Mouse (Mus musculus) neural tube, embryonic 13.5 days (tissue): ENCODE measurements at regions not wholly inside any gene's neighbourhood (a gene's known extent, or its start where the extent isn't known, plus 50 kb on each side); places are given as distances from the start of the nearest gene placed in this dataset.

Experiments used
- ATAC-seq: fragments of 200-750 bp; cut with Nextera tagmentation; 2 replicates; pipeline ENCODE4 v1.8.0; 2017; ENCODE audit warnings: low read depth, mild to moderate bottlenecking, moderate TSS enrichment, moderate library complexity
- H3K27ac ChIP-seq: fragments of 300-500 bp; sonication (generic); replicated peaks from 2 replicates; pipeline ENCODE4 v1.5.1; 2015; ENCODE audit warnings: moderate library complexity, mild to moderate bottlenecking, inconsistent platforms
- H3K27me3 ChIP-seq: fragments of 300-500 bp; sonication (generic); 2 replicates; pipeline ENCODE4 v1.6.1; 2015; ENCODE audit warnings: mild to moderate bottlenecking, inconsistent platforms
- H3K36me3 ChIP-seq: fragments of 300-500 bp; sonication (generic); 2 replicates; pipeline ENCODE4 v1.6.1; 2015; ENCODE audit warnings: mild to moderate bottlenecking, inconsistent platforms
- H3K4me1 ChIP-seq: fragments of 300-500 bp; sonication (generic); replicated peaks from 2 replicates; pipeline ENCODE4 v1.6.1; 2015; ENCODE audit warnings: inconsistent platforms
- H3K4me2 ChIP-seq: fragments of 300-500 bp; sonication (generic); 2 replicates; pipeline ENCODE4 v1.6.1; 2015; ENCODE audit warnings: inconsistent platforms, mild to moderate bottlenecking, moderate library complexity
- H3K4me3 ChIP-seq: fragments of 300-500 bp; sonication (generic); 2 replicates; pipeline ENCODE4 v1.5.1; 2015; ENCODE audit warnings: mild to moderate bottlenecking, inconsistent platforms
- H3K9ac ChIP-seq: fragments of 300-500 bp; sonication (generic); 2 replicates; pipeline ENCODE4 v1.6.1; 2015; ENCODE audit warnings: moderate library complexity, mild to moderate bottlenecking, inconsistent platforms
- H3K9me3 ChIP-seq: fragments of 300-500 bp; sonication (generic); 2 replicates; pipeline ENCODE4 v1.6.1; 2016; ENCODE audit warnings: inconsistent platforms
- WGBS: fragments of 180-500 bp; shearing (Covaris S2); methylation state at CpG from one replicate; pipeline ENCODE4 v1.1.7; 2015; 5-methylcytosine and 5-hydroxymethylcytosine counted together

DNA sequence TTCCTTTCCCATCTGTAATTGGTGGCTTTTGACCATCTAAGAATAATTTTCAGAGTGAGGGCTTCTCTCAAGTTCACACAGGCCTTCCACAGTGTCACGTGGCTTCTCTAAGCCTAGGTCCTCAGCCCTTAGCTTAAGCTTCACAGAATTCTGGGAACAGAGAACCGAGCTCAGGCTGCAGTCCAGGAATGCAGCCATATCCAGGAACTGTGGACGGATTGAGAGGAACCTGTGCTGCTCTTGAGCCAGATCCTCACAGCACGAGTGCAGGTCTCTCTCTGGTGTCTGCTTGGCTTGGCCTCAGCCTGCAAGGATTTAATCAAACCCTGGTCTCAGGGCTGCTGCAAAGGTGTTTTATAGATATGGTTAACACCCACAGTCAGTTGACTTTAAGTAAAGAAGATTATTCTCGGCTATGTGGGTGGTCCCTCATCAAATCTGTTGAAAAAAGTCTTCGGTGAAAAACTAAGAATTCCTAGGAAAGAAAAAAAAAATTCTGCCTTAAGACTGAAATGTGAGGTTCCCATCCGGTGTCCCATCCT, 127.8 kb downstream of the Mis18a start:
- WGBS = 84% methylated on average over 7 of the region's 7 CpGs
- H3K27ac ChIP-seq = no peak overlapping the region
- ATAC-seq = no peak
- no peak overlapping the region for H3K9ac ChIP-seq
- no peaks in the 10 kb centered on the region for H3K4me1 ChIP-seq
- no peak overlapping the region for H3K4me2 ChIP-seq
- no peak overlapping the region for H3K4me3 ChIP-seq
- no peaks in the 10 kb centered on the region for H3K36me3 ChIP-seq
- no peaks in the 10 kb centered on the region for H3K27me3 ChIP-seq
- H3K9me3 ChIP-seq = peaks cover 12% of the 10 kb centered on the region

DNA sequence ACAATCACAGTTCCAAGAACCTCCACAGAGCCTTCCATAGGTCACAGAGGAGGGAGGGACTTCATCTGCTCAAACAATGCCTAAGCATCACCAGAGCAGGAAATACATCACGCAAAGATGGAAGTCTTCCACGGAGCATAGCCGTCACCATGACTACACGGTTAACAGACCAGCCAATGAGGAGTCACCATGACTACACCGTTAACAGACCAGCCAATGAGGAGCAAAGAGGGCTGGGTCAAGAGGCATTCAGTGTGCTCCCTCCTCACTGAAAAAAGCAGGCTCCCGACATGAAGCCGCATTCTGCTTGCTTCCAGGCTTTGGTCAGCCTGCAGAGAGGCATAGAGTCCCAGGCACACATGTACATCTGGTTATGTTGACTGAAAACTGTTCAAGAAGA, 128.5 kb downstream of the Mis18a start:
- WGBS = 80% methylated on average over 7 of the region's 7 CpGs
- Histone ChIP-seq H3K4me3 (no peak overlapping the region), H3K27me3 (no peaks in the 10 kb centered on the region), H3K9ac (no peak overlapping the region), H3K4me2 (no peak overlapping the region), H3K9me3 (peaks cover 12% of the 10 kb centered on the region), H3K36me3 (no peaks in the 10 kb centered on the region), H3K27ac (no peak overlapping the region), H3K4me1 (no peaks in the 10 kb centered on the region)
- ATAC-seq = no peak

DNA sequence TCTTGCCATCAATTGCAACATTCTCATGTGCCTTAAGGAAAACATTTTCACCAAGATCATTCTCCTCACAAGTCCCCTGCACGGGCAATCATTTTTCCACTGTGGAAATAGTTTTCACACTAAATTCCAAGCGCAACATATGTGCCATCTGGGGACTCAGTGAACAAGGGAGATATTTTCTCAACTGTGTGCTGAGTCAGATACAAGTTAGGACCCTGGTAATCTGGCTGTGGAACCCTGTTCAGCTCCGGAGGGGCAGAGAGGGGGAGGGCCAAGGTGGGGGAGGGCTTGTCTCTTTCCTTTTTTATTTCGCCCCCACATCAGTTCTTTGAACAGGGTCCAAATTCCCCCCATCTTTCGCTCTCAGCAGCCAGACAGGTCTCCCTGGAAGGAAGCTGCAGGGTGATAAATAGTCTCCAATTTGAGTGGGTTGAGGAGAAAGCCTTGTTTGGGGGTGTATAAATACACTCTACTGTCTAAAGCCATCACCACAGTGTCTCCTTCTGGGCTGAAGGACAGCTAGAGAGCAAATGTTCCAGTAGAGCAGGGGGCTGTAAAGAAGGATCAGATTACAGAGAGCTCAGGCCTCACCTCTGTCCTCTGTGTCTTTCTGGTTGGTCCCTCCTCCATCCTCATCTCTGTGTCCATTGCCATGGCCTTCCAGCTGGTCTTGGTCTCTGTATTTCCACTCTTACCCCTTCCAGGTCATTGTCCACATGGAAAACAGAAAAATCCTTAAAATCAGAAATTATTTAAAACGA, 134.3 kb downstream of the Mis18a start:
- H3K9ac ChIP-seq = no peak overlapping the region
- H3K9me3 ChIP-seq = peaks cover 10% of the 10 kb centered on the region

DNA sequence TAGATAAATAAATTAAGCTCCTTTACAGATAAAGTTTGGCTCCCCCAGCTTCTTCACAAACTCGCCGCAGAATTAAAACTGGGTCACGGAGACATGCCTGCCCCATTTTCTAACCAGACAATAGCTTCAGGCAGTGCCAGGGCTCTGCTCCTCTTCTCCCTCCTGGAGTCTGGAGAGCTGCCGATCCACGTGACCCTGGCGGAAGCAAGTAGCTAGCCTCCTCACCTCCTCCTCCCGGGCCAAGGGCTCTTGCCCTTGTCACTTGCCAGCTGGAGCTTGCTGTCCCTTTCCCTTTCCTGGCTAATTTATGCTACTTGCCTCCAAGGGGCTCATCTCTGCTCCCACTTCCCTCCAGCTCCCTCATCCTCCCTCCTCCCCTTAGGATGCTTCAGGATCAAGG, 142.0 kb downstream of the Mis18a start:
- WGBS = 85% methylated on average over 7 of the region's 7 CpGs
- Histone ChIP-seq H3K4me1 (no peaks in the 10 kb centered on the region), H3K9ac (no peak overlapping the region), H3K27ac (no peak overlapping the region), H3K36me3 (no peaks in the 10 kb centered on the region), H3K4me2 (no peak overlapping the region), H3K27me3 (no peaks in the 10 kb centered on the region), H3K4me3 (no peak overlapping the region), H3K9me3 (peaks cover 24% of the 10 kb centered on the region)
- no peak for ATAC-seq

More for the DNA sequence above, 134.3 kb downstream of the Mis18a start:
- 74% methylated on average over 6 of the region's 6 CpGs for WGBS
- ATAC-seq = no peak
- H3K4me1 ChIP-seq = no peaks in the 10 kb centered on the region
- no peak overlapping the region for H3K27ac ChIP-seq
- H3K27me3 ChIP-seq = no peaks in the 10 kb centered on the region
- no peak overlapping the region for H3K4me2 ChIP-seq
- no peak overlapping the region for H3K4me3 ChIP-seq
- no peaks in the 10 kb centered on the region for H3K36me3 ChIP-seq

DNA sequence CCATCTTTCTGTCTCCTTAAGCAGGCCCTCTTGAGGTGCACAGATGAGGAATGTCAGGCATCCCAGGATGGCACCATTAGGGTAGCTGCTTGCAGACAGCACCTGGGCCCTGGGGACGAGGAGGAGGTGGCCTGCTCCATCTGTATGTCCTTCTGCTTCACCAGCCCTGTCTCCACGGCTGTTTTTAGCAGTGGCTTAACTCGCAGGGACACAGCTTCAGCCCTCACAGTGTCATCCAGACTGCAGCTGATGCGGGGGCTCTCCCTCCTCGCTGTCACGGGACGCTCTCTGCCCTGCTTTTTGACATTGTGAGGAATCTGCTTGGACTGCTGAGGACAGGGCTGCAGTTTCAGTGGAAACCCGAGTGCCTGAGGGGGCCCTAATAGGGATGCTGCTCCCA, 146.8 kb downstream of the Mis18a start:
- Histone ChIP-seq H3K27me3 (no peaks in the 10 kb centered on the region), H3K4me2 (no peak overlapping the region), H3K4me3 (no peak overlapping the region), H3K9ac (no peak overlapping the region), H3K9me3 (peaks cover 16% of the 10 kb centered on the region; the same call in 1 of the 2 replicates), H3K4me1 (no peaks in the 10 kb centered on the region), H3K27ac (no peak overlapping the region), H3K36me3 (no peaks in the 10 kb centered on the region)
- 73% methylated on average over 8 of the region's 8 CpGs for WGBS
- no peak for ATAC-seq

DNA sequence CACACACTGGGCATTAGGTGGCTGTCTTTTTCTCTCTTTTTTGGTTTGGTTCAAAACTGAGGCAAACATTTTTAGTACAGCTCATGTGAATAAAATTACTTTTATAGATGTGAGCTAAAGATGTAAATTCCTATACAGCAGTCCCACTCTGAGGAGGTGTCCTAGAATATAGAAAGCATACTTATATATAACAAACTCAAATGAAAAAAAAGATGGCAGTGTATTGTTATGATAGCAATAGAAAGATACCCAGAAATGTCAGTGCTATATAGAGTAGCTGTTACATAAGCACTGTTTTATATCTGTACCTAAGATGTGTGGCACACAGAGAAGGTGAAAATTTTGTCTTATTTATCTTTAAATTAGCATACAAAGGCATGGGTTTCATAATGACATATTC, 156.1 kb downstream of the Mis18a start:
- H3K4me1 ChIP-seq = no peaks in the 10 kb centered on the region
- no peak for ATAC-seq
- H3K9me3 ChIP-seq = no peaks in the 10 kb centered on the region
- no peaks in the 10 kb centered on the region for H3K36me3 ChIP-seq
- H3K4me2 ChIP-seq = no peak overlapping the region
- no peaks in the 10 kb centered on the region for H3K27me3 ChIP-seq
- H3K9ac ChIP-seq = no peak overlapping the region
- no peak overlapping the region for H3K27ac ChIP-seq
- no peak overlapping the region for H3K4me3 ChIP-seq

DNA sequence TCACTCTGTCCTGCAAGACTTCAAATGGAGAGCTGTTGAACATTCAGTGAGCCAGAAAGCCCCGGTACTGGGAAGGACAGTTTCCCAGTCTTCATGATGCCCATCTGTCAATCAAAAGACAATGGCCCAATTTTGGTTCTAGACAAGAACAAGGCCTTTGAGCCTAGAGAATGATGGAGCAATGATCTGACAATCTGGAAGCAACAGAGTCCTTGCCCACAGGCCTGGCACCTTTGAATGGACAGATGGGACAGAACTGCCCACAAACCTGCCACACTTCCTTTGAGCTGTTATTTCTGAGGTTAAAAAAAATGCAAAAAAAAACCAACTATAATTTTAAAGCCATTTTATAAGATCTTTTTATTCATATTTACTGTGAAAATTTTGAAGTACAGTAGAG, 157.4 kb downstream of the Mis18a start:
- Histone ChIP-seq H3K27me3 (no peaks in the 10 kb centered on the region), H3K4me2 (no peak overlapping the region), H3K9ac (no peak overlapping the region), H3K4me3 (no peak overlapping the region), H3K27ac (no peak overlapping the region), H3K4me1 (no peaks in the 10 kb centered on the region), H3K36me3 (no peaks in the 10 kb centered on the region), H3K9me3 (no peaks in the 10 kb centered on the region)
- ATAC-seq = no peak
- WGBS = 82% methylated on average over 1 of the region's 1 CpGs

DNA sequence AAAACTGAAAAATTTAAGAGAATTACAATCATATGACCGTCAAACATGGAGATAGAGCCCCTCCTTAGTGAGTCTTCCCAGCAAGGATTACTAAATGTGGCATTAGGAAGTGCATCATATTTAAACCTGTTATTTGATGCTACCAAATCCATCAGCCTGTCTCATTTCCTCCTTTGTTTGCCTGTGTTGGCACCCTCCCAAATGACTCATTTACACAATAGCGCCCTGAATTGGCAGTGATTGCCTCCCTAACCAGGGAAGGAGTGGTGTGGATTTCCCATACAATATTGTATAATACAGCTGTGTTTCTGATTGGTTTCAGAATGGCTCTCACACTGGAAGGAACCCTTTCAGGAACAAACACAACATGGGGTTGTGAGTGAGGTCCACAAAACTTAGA, 162.0 kb downstream of the Mis18a start:
- Histone ChIP-seq H3K4me2 (no peak overlapping the region), H3K36me3 (no peaks in the 10 kb centered on the region), H3K9me3 (no peaks in the 10 kb centered on the region), H3K4me1 (no peaks in the 10 kb centered on the region), H3K27me3 (no peaks in the 10 kb centered on the region), H3K27ac (no peak overlapping the region), H3K4me3 (no peak overlapping the region), H3K9ac (no peak overlapping the region)
- WGBS = 75% methylated on average over 2 of the region's 2 CpGs
- no peak for ATAC-seq

DNA sequence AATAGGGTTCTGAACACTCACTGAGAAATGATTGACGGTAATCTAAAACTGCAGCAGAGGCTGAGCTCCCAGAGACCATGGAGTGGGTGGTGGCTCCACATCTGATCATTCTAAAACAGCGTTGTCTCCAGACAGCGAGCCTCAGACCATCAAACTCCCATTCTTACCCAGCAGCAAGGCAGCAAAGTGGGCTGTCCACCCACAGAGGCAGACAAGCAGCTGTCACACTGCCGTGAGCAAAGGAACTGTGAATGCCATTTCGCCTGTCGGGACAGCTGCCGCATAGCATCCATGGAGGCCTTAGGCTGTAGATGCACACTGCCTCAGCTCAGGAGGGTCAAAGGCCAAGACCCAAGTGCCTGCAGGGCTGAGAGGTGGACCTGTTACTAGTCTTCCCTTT, 167.3 kb downstream of the Hunk start:
- H3K4me3 ChIP-seq = no peak overlapping the region
- WGBS = 87% methylated on average over 7 of the region's 7 CpGs
- H3K4me1 ChIP-seq = 0 out of 2 replicates have a peak, but pooled peaks cover 3% of the 10 kb centered on the region
- no peaks in the 10 kb centered on the region for H3K36me3 ChIP-seq
- H3K9me3 ChIP-seq = peaks cover 9% of the 10 kb centered on the region
- H3K4me2 ChIP-seq = no peak overlapping the region
- no peaks in the 10 kb centered on the region for H3K27me3 ChIP-seq
- H3K27ac ChIP-seq = no peak overlapping the region
- ATAC-seq = no peak
- no peak overlapping the region for H3K9ac ChIP-seq

DNA sequence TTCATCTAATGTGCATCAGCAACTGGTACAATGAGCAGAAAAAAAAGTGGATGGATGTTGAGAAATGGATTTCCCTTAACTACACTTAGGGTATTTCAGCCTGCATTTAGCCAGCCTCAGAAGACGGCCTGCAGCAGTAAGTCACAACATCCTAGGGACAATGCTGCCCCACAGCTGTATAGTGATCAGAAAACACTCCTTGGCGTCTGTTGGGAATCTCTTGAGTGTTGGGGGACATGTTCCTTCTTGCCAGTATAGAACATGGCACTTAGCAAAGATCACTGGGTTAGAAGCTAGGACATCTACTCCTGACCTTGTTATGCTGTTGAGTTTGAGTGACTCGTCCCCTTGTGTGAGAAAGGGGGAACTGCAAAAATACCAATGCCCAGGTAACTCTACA, 165.2 kb downstream of the Hunk start:
- ATAC-seq = no peak
- peaks cover 9% of the 10 kb centered on the region for H3K9me3 ChIP-seq
- no peak overlapping the region for H3K27ac ChIP-seq
- no peak overlapping the region for H3K4me3 ChIP-seq
- WGBS = 82% methylated on average over 3 of the region's 3 CpGs
- H3K4me2 ChIP-seq = no peak overlapping the region
- no peaks in the 10 kb centered on the region for H3K36me3 ChIP-seq
- 0 out of 2 replicates have a peak, but pooled peaks cover 7% of the 10 kb centered on the region for H3K4me1 ChIP-seq
- no peak overlapping the region for H3K9ac ChIP-seq
- no peaks in the 10 kb centered on the region for H3K27me3 ChIP-seq

DNA sequence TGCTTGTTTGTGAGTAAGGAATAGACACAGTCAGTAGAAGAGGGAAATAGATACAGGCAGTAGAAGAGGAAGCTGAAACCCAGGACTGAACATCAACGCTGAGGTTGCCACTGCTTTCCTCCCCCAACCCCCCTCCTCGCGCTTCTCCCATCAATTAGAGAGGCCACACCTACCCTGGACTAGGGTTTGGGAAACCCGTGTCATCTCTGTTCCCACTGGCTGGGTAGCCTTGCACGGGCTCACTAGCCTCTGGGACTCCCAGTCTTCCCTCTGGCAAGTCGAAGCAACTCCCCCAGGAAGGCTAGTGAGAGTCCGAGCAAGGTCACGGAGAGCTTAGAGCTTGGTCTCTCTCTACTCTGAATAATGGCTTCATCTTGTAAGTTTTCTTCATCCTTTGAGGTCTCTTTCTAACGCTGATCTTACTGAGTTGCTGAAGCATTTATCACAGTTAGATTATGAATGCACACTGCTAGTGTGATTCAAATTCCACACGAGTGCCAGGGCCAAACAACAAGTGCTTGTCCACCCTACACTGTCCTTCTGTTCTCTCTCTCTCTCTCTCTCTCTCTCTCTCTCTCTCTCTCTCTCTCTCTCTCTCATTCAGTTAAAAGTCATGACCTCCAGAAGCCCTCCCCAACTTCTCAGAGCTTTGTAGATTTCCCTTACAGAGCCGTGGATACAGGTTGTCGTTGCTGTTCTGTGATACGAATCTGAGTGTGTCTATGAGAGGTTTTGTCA, 164.4 kb downstream of the Hunk start:
- WGBS = 63% methylated on average over 13 of the region's 13 CpGs
- no peak for ATAC-seq
- no peak overlapping the region for H3K27ac ChIP-seq
- no peaks in the 10 kb centered on the region for H3K27me3 ChIP-seq
- no peaks in the 10 kb centered on the region for H3K36me3 ChIP-seq
- no peak overlapping the region for H3K4me3 ChIP-seq
- 0 out of 2 replicates have a peak, but pooled peaks cover 7% of the 10 kb centered on the region for H3K4me1 ChIP-seq
- no peak overlapping the region for H3K9ac ChIP-seq
- H3K4me2 ChIP-seq = no peak overlapping the region
- peaks cover 9% of the 10 kb centered on the region for H3K9me3 ChIP-seq
